Mouse (Mus musculus): ENCODE results near the gene Hes5. TPM values are rescaled to one million over a fixed set of nuclear protein-coding genes. Genes with fewer than 3 reads are reported as not detected.

The Hes5 gene
- 10 to 100 TPM; 36.2 to 37.0 TPM for total RNA-seq (2021)
- long read RNA-seq, experiment 1, transcript Hes5-201 (3 exons, 1,273 nt), result major isoform, 24 of 27 reads
- long read RNA-seq, experiment 1, partial matches to known transcripts, result 0 of 27 reads
- long read RNA-seq, experiment 1, other reads (novel, unspliced or antisense), result 3 of 27 reads
- long read RNA-seq, experiment 2, transcript Hes5-201 (3 exons, 1,273 nt), result major isoform, 26 of 28 reads
- long read RNA-seq, experiment 2, partial matches to known transcripts, result 1 of 28 reads
- long read RNA-seq, experiment 2, other reads (novel, unspliced or antisense), result 1 of 28 reads

DNA sequence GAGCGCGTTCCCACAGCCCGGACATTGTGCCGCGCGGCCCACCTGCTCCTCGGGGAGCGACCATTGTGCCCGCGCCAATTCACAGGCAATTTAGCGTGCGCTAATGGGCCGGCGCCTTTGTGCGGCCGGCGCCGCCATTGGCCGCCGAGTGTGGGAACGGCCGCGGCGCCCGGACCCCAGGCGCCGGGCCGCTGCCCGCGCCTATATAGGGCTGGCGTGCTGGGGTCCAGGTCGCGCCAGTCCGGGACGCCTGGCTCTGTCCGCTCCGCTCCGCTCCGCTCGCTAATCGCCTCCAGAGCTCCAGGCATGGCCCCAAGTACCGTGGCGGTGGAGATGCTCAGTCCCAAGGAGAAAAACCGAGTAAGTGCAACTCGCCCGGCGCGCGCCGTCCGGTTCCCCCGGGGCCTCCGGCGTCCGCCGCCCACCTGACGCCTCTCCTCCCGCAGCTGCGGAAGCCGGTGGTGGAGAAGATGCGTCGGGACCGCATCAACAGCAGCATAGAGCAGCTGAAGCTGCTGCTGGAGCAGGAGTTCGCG, at the start of gene Hes5:
Gene Hes5 (plus strand): TSS at position 234 of the 536 bp plus-strand sequence.
- peak; percentile 70 to 81 for DNase-seq (ENCODE audit: low spot score in 2 of 2)

DNA sequence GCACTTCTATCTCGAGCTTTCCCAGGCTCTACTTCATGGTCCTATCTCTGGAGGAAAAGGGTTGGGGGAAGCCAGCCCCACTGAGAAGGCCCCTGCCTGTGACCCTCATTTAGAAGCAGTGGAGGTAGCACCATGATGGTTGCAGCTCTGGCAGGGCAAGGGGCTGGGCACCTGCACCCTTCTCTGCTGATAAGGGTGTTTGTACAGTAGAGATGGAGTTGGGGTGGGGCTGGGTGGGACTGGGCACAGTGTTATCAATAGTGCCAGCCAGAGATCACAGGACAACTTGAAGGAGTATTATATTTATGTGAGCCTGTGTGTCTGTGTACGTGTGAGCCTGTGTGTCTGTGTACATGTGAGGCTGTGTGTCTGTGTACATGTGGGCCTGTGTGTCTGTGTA, 49.1 kb upstream of the Hes5 start:
- no peak for DNase-seq (ENCODE audit: low spot score in 2 of 2)

DNA sequence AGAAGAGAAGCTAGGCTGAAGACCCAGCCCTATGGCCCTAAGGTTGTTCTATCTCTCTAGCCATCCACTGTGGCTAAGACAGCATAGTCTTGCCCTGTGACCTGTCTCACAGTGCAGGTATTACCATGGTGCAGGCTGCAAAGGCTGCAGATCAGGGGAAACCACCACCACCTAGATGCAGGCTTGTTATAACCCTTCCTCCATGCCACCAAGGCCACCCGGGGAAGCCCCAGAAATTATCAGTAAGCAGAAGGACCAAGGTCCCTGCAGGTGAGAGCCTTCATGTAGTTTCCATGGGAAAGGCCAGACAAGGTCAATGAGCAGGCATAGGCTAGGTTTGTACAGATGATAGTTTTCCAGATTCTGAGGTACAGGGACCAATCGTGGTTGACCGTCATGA, 46.9 kb upstream of the Hes5 start:
- no peak for DNase-seq (ENCODE audit: low spot score in 2 of 2)

DNA sequence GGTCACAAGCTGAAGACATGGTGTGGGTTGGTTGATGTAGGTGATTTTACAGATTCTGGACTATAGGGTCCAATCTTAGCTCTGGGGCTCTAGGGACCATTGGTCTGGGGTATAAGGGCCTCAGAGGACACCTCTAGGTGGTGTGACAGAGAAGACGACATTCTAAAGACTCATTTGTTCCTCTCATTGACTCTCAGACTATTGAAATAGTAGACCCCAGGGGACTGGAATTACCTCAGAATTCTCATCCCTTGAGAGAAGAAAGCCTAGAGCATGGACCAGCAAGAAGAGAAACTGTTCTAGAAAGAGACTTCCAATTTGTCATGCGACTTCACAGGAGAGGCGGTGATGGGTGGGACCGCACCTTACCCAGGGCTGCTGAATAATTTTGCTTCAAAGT, 46.5 kb upstream of the Hes5 start:
- DNase-seq (ENCODE audit: low spot score in 2 of 2), result no peak

DNA sequence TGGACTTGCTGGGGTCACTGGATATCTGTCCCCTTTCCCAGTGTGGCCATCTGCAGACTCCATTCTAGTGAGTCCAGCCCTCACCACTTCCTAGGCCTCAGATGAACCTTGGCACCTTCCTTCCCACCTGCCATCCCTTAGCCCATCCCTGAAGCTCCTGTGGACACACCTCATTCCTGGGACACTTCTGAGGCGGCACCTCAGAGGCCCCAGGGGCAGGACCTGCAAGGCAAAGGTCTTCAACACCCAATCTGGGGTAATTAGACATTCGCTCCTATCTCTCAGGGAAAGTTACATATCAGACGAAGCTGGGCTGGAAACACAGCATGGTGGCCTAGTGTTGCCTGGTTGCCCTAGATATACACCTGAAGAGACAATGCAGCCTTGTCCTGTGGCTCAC, 46.0 kb upstream of the Hes5 start:
- no peak for DNase-seq (ENCODE audit: low spot score in 2 of 2)

DNA sequence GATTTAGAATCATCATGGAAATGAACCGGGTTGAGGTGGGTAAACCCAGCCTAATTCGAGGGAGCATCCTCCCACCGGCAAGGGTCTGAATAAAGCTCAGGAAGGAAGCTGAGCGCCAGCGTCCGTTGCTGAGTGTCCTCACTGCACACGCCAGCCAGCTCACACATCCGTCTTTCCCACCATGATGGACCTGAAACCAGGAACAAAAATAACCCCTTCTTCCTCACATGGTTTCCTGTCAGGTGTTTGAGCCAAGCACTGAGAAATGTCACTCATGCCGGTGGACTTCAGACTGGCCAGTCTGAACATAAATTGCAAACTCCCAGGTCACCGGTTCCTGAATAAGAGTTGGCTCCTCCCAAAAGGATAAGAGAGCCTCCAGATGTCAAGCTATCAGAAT, 45.4 kb upstream of the Hes5 start:
- DNase-seq (ENCODE audit: low spot score in 2 of 2), result no peak

DNA sequence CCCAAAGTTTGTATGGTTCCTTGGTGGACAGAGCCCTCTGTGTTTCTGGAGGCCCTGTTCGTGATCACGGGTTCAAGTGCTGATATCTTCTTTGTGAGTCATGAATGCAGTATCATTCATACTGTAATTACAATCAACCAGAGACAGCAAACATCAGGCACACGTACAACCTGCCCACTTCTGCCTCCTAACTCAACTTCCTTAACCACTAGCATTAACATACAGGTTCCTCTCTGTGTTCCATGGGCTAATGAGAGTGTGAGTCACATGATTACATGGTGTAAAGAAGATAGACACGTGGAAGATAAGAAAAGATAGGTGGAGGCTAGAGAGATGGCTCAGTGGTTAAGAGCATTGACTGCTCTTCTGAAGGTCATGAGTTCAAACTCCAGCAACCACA, 44.1 kb upstream of the Hes5 start:
- no peak for DNase-seq (ENCODE audit: low spot score in 2 of 2)

DNA sequence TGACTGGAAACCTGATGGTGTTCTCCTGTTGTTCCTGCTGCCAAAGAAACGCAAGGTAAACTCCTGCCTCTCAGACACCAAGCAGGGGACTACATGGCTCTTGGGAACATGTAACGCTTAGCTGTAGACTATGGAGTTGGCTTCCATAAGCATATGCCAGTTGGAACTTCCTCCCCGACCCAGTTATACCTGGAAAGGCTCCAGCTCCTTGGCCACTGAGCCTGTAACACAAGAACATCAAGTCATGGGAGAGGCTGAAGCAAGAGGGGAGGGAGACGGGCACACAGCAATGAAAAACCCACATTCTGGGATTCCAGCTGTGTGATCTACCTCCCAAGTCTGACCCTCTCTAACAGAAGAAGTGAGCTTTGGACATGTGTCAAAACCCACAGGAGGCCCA, 38.4 kb upstream of the Hes5 start:
- no peak for DNase-seq (ENCODE audit: low spot score in 2 of 2)

DNA sequence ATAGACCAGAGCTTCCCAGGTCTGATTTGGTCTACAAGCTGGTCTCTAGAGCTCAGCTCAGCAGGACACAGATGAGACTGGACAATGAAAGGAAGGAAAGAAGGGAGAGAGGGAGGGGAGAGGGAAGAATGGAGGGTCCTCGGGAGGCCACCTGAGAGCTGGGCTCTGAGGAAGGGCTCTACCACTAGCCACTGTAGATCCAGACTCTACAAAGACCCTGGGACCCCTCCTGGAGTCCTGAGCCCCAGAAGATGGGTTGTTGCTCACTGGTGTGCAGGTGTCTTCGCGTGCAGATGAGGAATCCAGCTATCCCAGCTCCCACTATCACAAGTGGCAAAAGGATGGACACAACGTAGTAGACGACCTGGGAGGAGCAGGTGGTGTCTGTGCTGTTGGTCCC, 37.8 kb upstream of the Hes5 start:
- DNase-seq (ENCODE audit: low spot score in 2 of 2), result no peak

DNA sequence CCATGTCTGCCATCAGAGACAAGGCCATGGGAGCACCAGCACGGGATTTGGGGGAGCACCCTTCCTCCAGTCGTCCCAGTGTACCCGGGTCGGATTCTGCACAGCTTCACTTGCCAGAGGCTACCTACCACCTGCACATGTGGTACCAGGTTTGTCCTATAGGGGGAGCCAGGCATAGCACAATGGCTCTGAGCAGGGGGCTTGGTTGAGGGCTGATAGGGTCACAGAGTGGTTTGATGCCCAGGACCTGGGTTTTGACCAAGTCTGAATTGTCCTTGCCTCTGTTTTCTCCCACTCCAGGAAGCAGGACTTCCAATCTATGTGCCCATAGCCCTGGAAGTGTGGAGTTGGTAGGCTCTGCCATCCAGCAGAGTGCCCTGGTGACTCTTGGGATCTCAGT, 35.3 kb upstream of the Hes5 start:
- no peak for DNase-seq (ENCODE audit: low spot score in 2 of 2)

DNA sequence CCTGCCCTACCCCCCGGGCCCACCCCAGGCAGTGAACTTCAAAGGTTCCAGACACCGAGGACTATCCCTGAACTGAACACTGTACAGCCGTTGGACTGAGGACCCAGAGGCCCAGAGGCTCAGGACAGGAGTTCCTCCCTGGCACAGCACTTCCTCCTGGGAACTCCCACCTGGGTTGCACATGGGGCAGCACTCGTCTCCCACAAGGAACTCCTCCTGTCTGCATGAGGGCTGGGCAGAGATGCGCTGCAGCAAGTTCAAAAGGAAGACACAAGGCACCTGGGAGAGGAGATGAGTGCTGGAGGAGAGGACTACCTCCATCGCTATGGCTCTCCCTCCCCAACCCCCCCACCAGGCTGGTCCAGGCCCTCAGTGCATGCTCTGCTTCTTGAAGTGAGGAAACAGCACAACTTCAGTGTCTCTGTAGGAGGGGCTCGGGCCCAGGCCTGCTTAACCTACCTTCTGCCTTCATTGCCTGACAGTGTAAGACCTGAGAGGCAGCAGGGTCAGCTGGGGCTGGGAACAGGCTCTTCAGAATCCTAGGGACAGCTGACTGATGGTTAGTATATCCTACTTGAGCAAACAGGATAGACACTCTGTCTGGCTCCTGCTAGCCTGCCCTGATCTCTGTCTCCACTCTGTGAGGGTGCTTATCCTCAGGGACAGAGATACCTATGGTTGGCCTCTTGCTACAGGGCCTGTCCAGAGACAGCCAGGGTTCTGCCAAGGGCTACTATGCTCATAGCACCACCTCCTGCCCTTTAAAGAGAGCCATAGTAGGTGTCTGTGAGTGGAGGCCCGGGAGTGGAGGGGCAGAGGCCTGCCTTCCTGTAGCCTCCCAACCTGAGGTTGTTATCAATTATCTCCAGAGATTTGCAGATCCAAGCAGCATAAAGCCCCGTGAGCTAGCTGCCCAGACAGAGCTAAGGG, 33.5 kb upstream of the Hes5 start:
- DNase-seq (ENCODE audit: low spot score in 2 of 2), result no peak

DNA sequence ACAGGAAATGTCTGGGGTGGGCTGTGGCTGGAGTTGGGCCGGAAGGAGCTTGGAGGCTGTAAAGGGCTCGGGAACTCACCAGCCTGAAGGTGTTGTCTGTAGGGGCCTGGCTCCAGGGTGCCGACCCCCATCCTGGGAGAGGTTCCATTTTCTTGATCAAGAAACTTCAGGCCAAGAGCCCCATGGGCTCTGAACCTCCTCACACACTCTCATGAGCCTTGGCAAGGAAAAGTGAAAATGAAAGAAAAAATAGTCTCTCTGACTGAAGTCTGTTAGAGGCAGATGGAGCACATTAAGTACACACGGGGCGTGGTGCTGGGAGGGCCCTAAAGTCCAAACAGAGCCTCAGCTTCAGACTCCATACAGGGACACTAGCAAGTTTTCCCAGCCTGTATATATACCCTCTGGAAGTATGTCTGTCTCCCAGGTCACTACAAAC, 32.8 kb upstream of the Hes5 start:
- DNase-seq (ENCODE audit: low spot score in 2 of 2), result no peak

DNA sequence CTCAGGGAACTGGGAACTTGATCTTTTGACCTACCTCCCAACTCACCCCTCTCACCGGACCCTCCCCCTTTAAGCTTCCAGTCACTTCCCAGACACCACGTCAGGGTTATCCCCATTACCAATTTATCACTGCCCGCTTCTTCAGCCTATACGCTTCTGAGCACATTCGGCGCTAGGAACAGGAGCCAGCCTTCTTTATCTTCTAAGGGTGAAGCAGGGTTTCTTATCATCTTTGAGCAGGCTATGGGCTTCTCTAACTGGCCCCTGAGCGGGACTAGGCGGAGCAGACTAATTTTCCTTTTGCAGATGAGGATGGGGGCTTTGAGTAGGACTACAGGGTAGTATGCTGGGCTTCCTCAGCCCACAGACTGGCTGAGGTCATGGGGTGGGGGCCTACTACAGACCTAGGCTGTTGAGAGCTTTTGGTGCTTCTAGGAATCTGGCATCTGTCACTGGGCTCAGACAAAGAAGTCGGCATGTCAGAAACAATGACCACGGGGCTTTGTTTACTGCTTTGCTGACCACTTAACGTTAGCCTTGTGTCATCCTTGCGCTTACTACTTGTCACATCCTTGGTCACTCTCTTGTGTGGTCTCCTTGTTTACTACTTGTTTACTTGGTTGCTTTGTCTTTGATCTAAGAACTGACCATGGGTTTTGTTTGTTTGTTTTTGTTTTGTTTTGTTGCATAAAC, 32.2 kb upstream of the Hes5 start, which contains the start of gene Tnfrsf14:
Gene Tnfrsf14 (minus strand): TSS at position 169 of the 693 bp plus-strand sequence.
- DNase-seq (ENCODE audit: low spot score in 2 of 2), result no peak

DNA sequence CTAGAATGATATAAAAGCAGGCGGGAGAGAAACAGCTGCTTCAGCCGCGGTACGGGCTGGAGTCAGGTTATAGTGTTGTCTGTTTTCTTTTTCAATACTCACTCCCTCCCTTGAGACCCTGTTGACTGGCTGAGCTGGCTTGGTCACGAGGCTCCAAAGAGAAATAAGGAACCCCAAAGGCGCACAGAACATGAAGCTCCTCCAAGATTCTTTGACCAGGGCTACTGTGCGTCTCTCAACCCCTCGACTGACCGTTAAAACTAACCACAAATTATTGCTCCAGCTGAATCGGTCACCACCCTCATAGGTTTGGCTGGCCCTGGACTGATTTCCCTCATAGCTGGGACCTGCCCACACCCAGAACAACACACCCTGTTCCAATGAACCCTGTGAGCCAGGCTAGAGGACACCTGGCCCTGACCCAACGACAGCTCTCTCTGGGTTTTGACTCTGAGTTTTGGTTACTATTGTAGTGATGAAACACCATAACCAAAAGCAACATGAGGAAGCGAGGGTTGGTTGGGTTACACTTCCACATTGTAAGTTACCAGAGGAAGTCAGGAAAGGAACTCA, 31.5 kb upstream of the Hes5 start:
- no peak for DNase-seq (ENCODE audit: low spot score in 2 of 2)

DNA sequence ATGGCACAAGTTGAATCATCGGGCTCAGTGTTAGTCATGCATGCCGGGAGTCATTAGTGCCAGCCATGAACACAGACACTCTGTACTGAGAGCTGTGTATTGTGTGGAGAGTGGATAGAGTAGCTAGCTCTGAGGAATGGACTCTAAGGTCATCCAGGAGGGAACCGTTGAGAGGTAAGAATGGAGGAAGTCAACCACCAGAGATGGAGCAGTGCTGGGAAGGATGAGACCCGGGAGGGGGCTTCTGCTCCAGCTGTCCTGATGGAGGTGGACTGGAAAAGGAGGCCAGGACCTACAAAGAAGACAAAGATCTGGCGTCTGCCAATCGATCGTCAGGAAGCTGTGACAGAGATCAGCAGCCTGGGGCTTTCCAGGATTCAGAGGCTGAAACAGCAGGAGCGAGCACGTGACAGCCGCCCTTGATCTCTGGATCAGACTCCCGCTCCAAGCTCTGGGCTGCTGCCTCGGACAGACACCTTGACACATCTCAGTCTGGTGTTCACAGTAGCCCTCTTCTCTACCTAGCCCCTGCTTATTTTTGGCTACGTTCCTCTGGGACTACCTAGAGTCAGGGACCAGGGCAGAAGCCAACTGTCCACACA, 27.3 kb upstream of the Hes5 start:
- no peak for DNase-seq (ENCODE audit: low spot score in 2 of 2)

DNA sequence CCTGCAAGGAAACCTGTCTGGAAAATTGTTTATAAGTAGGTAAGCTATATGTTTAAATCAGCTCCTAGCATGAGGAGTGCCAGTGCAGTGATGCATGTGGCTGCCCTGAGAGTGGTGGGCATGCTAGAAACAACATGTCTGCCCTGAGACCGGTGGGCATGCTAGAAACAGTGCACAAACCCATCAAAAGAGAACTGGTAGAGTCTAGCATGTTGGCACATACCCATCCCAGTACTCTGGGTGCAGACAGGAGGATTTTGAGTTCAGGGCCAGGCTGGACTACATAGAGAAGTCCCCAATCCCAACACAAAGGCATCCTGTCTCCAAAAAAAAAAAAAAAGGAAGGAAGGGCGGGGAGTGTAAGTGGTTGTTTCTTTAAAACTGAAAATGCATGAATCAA, 25.9 kb upstream of the Hes5 start:
- no peak for DNase-seq (ENCODE audit: low spot score in 2 of 2)

DNA sequence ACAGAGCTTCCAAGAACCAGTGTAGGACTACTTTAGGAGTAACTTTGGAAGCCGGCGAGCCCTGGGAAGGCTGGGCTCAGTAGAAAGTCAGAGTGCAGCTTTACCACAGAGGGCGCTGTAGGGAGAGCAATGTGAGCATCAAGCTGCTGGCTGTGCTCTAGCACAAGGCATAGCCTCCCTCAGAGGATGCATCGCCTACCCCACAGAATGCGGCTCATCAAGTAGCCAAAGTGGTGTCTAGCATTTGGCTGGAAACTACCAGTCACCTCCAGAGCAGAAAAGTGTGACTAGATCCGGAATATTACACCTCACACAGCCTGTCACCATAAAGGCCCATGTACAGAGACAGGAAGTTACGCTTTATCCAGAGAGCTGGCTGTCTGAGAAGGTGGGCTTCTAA, 24.9 kb upstream of the Hes5 start:
- no peak for DNase-seq (ENCODE audit: low spot score in 2 of 2)

DNA sequence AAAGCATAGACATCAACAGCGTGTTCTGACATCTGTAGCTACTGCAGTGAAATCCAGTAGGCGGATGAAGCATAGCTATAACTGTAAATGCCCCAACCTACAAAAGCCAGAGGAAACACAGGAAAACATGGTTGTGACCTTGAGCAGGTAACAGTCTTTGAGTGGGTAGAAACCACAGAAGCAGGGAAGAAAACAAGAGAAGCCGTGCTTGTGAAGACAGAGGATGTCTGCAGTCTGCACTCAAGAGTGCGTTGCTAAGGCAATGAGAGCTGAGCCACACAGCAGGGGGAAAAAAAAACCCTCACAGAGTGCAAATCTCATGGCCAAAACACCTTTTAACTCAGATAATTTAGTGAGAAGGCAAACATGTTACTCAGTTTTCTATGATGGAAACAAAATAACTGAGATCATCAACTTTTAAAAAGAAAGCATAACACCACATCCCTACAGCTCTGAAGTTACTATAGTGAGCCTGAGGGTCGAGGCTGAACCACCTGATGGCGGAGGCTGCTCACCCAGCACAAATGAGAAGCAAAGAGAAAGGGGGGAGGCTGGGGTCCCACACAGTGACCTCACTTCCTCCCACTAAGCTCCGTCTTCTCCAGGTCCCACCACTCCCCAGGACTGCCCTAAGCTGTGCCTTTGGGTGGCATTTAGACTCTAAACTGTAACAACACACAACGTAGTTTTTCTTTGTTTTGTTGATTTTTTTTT, 24.0 kb upstream of the Hes5 start:
- no peak for DNase-seq (ENCODE audit: low spot score in 2 of 2)

DNA sequence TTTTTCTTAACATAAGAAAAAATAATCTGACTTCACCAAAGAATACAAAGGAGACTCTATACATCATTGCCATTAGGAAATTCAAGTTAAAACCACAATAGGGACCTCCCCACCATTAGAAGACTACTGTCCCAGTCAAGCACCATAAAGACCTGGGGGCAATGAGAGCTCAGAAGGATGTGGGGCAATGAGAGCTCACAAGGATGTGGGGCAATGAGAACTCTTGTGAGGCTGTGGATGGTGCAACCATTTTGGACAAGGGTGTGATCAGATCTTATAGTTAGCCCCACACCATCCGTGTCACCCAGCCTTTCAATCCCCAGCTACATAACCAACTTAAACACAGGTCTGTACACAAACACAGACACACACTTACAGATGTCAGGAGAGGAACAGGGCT, 23.0 kb upstream of the Hes5 start:
- DNase-seq (ENCODE audit: low spot score in 2 of 2), result no peak

DNA sequence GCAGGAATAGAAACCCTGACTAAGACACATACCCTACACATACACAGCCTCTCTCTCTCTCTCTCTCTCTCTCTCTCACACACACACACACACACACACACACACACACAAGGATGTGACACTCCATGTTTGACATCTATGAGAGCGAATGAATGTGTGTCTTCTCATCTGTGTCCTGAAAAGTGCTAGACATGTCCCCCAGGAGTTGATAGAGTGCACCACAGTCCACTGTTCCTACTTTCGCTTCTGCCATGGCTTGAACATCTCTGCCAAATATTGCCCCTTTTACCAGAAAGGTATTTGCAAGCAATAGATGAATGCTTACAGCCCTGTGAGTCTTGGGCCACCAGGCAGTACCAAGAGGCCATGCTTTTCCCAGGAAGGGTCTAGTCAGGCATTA, 20.6 kb upstream of the Hes5 start:
- no peak for DNase-seq (ENCODE audit: low spot score in 2 of 2)

Data from layer of hippocampus, postnatal 14 days (tissue).